Mouse (Mus musculus): ENCODE measurements around the gene Adat3.
A peak's percentile ranks its signal among the peaks of the same experiment; 100 is the strongest.
"Not testable (repeated sequence)": the region's sequence is repeated elsewhere in the genome, so short reads cannot be mapped to it uniquely, and the experiment has no call there.

Gene Adat3

DNA sequence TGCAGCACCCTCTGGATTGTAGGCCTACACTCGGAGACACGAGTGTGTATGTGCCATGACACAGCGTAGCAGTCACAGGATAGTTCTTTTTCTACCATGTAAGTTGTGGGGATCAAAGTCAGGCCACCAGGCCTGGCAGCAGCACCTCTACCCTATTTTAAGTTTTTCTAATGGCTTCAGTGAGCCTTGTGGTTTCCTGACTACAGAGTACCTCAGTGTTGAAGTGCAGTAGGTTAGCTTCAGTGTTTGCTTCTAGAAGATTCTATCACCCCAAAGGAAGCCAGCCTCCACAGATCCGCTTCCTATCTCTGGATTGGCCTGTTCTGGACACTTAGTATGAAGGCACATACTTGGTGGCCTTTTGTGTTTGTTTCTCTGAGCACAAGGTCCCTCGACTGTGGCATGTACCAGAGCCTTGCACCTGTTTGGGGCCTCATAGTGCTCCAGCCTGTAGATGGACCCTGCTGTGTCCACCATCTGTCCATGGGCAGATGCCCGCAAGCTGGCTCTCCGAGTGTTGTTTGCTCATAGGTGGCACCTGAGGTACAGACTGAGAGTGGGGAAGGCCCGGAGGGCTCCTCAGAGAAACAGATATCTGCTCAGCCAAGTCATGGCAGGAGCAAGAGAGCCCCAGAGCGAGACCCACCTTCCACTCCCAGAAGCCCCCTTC is 7.6 kb downstream of the Adat3 start:
- no peak for DNase-seq (ENCODE audit: low spot score)

DNA sequence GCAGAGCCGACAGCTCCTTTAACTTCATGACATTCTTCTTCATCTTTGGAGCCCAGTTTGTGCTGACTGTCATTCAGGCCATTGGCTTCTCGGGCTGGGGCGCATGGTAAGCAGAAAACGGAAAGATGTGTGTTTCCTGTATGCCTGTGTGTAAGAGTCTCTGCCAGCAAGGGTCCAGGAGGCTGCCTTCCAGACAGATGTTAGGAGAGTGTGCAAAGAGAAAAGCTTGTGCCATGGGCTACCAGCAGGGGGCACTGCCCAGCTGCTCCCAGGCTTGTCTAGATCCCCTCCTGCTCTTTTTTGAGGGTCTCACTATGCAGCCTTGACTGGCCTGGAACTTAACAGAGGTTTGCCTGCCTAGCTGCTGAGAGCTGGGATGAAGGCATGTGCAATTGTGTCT is 8.3 kb downstream of the Adat3 start:
- DNase-seq (ENCODE audit: low spot score): no peak

DNA sequence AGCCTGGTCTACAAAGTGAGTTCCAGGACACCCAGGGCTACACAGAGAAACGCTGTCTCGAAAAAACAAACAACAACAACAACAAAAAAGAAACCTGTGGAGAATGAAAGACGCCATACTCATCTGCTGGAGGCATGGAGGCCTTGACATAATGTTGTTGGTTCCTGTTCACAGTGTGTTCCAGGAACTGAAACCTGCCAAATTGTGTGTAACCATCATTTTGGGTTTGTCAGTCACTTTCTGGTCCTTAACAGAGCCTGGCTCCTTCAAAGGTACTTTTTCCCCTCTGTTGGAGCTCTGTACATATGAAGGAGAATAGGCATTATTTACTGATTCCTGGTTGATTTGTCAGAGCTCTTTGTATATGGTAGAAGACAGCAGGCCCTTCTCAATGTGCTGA is 9.2 kb downstream of the Adat3 start:
- DNase-seq (ENCODE audit: low spot score): no peak

DNA sequence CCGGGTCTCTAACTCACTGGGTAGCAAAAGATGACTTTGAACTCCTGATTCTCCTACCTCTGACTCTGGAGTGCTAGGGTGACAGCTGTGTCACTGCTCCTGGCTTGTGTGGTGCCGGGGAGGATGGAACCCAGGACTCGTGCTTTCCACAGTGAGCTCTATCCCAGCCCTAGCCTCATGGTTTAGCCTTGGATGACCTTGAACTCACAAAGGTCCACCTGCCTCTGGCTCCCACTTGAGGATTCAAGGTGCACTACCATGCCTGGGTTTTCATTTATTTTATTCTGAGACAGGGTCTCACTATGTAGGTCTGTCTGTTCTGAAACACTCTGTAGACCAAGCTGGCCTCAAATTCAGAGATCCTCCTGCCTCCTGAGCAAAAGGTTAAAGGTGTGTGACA is 11.1 kb downstream of the Adat3 start:
- DNase-seq (ENCODE audit: low spot score): no peak

DNA sequence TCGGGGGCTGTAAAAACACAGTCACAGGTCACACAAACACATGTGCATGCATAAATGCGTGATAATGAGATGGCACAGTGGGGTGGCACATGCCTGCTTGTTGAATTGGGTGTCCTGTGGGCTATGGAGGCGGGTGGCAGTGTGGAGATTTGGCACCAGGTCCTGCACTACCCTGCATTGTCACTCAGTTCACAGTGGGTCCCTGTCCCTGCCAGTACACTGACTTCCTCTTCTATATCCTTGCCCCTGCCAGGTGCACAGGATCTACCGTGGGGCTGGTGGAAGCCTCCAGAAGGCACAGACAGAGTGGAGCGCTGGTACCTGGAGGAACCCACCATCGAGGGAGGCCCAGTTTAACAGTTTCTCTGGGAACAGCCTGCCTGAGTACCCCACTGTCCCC is 11.7 kb downstream of the Adat3 start:
- no peak for DNase-seq (ENCODE audit: low spot score)

DNA sequence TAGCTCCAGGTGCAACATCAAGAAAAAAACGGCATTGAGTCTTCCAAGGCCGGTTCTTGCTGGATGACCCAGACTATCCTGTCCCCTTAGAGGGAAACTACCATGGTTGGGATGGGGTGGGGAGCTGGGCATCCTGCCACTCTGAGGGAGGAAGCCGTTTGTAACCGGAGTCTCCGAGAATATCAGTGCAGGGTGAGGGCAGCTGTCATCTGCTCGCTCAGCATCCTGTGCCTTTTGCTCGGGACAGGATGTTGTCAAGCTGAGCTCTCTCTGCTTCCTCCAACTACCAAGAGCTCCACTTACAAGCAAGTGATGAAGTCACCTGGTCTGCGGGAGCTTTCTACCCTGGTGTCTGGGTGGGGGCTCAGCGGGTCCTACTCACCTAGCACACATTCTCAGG is 15.5 kb downstream of the Adat3 start:
- no peak for DNase-seq (ENCODE audit: low spot score)

DNA sequence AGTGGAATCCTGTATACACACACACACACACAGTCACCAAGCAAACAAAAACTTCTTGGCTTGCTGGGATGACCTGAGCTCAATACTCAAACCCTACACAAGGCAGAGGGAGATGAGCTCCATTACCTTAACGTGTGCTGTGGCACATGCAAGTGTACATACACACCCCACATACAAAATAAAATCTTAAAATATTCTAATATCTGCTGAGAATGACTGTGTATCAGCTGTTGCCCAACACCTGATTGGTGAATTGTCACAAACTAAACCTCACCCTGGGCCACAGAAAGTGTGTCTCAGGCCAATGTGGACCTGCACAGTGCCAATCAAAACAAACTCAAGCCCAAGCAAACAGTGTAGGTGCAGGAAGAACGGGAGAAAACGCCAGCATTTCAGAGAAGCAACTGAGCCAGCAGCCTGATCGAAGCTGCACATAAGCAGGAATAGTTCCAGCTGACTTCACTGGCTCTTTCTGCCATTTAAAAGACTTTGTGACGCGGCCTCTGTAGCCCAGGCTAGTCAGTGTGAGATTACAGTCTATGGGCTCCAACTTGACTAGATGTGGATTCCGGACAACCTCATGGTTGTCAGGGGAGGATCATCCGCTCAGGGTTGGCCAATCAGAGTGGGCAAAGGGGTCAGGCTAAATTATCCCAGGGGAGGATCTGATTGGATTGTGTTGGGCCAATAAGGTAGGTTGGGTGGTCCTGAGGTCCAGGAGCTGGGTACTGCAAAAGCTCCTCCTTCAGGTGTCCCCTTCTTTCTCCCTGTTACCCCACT is 17.0 kb downstream of the Adat3 start:
- no peak for DNase-seq (ENCODE audit: low spot score)

DNA sequence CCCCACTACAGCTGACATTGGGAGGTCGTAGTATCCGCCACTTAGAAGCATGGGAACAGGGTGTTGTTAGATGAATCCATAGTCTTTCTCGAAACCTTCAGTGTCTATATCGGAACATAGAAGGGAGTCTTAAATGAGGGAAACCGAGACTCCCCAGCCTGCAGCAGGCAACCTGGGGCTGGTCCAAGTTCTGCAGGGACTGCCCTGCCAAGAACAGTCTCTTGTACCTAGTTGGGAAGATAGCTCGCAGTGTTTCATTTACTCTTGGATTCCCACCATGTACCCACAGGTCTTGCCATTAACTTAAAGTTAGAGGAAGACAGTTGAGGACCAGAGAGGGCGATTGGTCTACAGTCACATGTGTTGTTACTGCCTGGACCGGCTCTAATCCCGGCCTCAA is 17.7 kb downstream of the Adat3 start:
- DNase-seq (ENCODE audit: low spot score): no peak

DNA sequence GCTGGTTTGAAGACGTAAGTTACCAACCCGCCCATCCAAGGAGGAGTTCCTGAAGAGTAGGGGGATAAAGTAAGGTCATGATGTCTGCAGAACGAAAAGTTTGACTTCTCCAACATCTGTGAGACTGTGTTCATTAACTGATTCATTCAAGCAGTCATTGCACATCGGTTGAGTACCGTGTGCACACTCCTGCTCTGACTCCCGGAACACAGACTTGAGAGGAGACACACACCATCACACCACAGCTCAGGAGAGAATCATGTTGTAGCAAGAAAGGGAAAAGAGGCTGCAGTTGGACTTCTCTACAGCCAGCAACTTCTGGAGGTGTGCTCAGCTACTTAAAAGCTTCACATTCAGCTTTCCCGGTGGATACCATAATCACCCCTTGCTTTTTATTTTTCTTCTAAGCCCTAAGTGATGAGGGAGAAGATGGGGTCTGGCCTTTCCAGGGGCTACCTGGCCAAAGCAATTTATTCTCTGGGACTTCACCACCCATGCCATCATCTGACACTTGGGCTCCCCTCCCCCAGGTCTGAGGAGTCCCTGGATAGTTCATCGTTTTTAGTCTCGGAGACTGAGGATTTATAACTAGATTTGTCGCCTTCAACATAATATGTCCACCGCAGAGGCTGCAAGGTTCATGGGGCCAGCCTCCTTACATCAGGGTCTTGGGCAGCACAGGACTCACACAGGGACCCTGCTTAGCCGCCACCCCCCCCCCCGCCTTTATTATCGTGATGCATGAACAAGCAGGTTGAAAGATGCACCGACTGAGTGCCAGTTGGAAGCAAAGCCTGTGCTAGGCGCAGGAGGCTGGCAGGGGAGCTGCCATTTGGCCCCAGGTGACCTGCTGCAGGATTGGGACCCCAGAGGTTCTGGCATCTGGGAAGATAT is 18.4 kb downstream of the Adat3 start:
- DNase-seq (ENCODE audit: low spot score): no peak

DNA sequence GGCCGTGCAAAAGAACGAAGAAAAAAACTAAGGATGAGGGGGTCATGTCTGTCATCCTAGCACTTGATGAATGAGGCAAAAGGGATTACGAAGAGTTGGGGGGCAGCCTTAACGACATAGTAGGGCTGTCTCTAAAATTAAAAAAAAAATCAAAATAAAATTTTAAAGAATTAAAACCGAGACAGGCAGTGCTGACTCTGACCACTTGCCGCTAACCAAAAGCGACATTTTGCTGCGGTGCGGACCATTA is 18.9 kb downstream of the Adat3 start:
- DNase-seq (ENCODE audit: low spot score): no peak

DNA sequence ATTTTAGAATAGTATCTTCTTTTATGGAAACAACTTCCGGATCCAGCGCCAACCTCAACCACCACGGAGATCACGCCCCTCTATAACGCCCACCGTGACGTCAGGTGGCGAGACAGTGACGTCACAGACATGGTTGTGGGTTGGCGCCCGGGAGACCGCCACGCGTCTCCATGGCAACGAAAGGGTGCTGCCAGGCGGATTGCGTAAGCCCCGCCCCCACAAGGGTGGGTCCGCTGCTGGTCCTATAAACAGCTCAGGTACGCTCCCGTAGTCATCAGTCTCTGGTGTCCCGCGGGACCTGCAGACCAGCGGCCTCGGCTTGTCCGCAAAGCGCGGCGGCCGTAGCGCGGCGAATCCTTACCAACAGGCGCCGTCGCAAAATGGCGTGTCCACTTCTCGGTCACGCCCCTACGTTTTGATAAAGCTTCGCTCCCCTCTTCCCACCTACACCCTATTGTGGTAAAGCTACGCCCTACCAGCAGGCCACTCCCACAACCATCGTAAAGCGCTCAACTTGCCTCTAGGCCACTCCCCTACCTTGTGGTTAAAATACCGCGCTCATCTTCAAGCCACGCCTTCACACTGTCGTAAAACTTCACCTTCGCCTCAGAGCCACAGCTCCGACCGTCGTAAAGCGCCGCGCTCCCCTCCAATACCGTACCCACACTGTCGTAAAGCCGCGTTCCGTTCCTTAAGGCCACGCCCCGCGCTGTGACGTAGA is 19.4 kb downstream of the Adat3 start:
- DNase-seq (ENCODE audit: low spot score): peak; percentile 99

DNA sequence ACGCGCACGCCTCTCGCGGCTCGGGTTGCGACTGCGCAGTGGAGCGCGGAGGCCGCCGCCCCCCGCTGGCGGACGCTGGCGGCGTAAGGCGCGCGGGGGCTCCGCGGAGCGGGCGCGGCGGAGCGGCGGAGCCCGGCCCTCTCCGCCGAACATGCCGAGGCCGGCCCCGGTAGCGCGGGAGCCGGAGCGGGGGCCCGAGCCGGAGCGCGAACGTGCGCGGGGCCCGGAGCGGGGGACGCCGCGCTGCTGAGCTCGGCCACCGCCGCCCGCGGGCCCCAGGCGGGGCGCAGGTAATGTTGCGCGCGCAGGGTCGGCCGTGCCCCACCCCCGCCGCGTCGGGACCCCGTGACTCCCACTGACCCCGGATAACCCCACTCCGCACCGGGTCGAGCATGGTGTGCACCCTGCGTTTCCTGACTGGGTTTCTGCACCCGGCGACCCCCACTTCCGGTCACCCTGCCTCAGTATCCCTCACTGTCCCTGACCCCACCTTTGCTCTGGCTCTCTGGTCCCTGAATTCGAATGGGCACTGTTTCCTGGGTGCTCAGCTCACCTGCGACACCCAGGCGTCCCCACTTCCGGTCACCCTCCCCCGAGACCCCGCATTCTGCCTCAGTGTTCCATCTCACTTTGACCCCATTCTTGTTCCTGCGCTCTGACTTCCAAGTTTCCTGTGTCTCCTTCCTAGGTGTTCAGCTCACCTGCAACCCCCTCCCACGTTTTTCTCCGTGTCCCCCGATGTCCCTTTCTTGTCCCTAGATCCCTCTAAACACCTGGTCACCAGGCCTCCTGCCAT is 20.2 kb downstream of the Adat3 start, which contains the start of gene Csnk1g2:
Gene Csnk1g2 (plus strand): TSS at position 178 of the 796 bp plus-strand sequence.
- peak; percentile 34 for DNase-seq (ENCODE audit: low spot score)

DNA sequence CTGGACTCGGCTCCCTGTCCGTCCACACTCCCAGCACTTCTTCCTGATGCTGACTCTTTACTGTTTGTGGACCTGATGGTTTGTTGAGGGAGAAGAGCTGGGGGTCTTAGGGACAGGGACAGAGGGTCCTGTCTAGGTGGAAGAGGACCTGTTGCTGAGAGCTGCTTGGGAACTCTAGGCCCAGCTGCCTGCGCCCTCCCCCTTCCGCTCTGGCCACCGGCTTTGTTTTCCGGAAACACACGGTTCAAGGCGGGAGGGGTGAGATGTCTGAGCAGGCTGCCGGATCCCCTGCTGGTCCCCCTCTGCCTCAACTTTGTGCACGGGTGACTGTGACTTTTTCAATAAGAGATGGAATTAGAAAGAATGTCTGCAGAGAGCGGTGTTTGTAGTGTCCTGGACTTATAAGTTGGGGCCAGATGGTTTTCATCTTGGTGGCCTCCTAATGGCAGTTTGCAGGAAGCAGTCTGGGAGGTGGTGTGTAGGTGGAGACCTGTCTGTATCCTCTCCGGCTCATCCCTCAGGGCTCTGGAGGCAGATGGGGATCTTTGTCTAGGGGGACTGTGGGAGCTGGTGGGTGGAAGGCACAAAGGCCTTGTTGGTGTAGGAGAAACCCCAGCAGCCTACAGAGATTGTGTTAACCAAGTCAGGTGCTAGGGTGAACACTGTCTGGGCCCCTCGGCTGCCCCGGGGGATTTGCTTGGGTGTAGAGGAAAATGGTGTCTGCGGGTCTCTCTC is 20.9 kb downstream of the Adat3 start:
- DNase-seq (ENCODE audit: low spot score): no peak

DNA sequence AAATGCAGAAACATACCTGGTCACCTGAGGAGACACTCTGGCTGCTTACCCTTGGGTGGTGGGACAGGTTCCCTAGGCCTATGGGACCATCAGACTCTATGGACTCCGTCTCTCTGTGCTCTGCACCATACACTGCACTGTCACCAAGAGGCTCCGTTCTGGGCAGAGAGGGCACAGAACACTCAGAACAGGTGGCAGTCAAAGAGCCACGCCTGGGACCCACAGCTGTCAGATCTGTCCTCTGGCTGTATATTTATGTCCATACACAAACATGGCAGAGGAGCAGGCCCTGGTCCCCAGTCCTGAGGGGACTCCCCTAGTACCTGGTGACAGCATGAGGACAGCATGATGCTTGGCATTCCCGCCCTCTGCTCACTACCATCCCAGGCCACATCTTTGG is 23.1 kb downstream of the Adat3 start:
- no peak for DNase-seq (ENCODE audit: low spot score)

DNA sequence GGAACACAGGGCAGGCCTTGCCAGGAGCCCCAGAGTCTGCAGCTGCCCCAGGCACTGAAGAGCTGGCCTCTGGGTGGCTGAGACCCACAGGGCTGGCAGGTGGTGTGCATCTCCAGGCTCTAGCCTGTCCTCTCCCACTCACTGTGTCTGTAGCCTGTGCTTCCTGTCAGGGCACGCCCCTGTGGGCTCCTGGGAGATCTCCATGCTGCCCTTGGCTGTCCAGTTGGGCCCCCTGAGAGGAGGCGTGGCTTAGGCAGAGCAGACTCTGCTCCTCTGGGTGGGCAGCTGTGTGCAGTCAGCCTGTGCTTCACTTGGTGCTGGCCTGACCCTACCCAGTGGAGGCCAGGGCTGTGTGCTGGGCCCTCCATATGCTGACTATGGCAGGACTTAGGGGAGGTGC is 25.0 kb downstream of the Adat3 start:
- no peak for DNase-seq (ENCODE audit: low spot score)

DNA sequence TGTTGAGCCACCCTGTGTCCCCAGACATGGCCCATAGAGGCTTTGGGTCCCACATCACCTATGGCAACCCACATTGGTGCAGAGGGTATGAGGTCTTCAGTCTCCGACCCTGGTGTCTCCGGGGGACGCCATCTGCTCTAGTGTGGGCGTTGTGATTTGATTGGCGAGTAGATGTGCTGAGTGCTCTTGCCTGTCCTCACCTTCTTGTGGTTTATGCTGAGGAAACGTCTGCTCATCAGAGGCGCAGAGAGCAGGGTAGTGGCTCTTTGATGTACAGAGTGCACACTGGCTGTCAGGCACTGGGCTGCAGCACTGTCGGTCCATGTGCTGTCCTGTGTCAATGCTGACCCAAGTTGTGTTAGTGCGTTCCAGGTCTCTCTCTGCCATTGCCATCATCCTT is 26.2 kb downstream of the Adat3 start:
- no peak for DNase-seq (ENCODE audit: low spot score)

DNA sequence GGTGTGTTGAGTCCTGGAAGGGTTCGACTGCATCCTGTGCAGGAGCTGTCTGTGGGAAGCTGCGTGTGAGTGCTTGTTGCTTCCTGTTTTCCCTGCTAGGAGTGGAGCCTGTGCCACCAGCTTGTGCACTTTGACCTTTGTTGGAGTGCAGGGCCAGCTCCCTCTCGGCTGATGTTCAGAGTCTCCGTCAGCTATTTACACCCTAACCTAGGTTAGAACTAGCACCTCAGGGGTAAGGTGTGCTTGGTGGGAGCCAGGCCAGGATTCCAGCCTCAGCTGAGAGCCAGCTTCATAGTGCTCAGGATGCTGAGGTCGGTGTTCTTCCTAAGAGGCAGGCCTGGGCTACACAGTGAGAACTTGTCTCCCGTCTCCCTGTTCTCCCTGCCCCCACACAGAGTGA is 32.7 kb downstream of the Adat3 start:
- no peak for DNase-seq (ENCODE audit: low spot score)

DNA sequence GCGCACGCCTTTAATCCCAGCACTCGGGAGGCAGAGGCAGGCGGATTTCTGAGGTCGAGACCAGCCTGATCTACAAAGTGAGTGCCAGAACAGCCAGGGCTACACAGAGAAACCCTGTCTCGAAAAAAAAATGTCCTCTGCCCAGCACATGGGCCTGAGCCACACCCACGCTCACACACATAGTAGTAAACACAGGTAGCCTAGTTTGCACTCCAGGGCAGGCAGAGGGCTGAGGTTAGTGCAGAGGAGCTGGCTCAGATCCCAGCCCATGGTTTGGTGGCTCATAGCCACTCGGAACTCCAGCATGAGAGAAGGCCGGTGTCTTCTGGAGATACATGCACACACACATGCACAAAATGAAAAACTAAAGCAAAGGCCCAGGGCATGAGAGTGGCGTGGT is 44.3 kb downstream of the Adat3 start:
- DNase-seq (ENCODE audit: low spot score): no peak

DNA sequence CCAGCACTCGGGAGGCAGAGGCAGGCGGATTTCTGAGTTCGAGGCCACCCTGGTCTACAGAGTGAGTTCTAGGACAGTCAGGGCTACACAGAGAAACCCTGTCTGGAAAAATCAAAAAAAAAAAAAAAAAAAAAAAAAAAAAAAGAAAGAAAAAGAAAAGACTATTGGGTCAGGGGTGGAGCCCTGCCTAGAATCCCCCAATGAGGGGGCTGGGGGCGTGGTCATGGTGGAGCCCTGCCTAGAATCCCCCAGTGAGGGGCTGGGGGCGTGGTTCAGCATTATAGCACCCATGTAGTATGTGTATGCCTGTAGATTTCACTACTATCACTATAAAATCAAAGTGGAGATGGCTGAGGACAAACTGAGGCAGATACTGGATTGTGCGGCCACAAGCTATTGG is 47.2 kb downstream of the Adat3 start:
- DNase-seq (ENCODE audit: low spot score): not testable (repeated sequence)

DNA sequence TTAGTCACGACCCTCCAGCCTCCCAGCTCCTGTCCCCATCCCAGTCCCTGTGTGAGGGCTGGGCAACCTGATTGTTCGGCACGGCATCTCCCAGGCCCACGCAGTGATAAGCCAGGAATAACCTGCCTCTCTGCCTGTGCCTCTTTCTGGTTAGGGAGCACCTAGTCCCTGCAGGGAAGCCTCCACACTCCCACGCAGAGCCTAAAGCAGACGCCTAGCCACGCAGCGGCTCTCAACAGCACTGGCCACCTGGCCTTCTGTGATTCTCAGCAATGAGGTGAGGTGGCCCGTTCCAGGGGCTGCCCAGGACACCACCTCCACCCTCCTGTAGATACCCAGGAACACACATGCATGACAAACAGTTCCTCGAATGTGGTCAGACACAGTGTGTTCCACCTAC is 47.7 kb downstream of the Adat3 start:
- DNase-seq (ENCODE audit: low spot score): no peak

DNA sequence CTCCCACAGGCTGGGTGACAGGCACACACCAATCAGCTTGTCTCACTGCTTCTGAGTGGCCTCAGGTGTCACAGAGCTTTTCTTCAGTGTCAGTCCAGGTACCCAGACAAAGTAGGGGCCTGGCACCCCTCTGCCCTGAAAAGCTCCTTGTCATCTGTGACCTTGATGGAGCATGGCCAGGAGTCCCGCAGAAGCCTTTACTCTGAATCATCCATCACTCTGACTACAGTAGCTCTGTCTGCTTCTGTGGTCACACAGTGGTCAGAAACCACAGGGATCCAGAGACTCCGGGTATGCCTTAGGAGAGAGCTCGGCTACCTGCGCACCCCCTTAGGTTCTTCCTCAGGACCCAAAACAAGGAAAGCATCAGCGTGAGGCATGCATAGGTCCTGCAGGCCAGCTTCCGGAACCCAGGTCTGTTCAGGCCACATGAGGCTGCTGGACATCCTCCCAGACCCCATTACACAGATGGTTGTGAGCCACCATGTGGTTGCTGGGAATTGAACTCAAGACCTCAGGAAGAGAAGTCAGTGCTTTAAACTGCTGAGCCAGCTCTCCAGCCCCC is 50.6 kb downstream of the Adat3 start:
- DNase-seq (ENCODE audit: low spot score): no peak

All from ovary, adult 18-20 months (tissue).